Mouse (Mus musculus): ENCODE measurements at regions not wholly inside any gene's neighbourhood (a gene's known extent, or its start where the extent isn't known, plus 50 kb on each side); places are given as distances from the start of the nearest gene placed in this dataset.

- no peak for TF ChIP-seq CTCF (IDR thresholded peaks at IDR 0.05; ENCODE audit: borderline replicate concordance, insufficient read depth, low read depth, low read length)
- TF ChIP-seq POLR2A (IDR thresholded peaks at IDR 0.05; ENCODE audit: borderline replicate concordance, insufficient read depth, low read length) = no peak
Measured at GRCm38 (mm10) chr15:8802058-8802457, 91.5 kb upstream of the Slc1a3 start.
